Mouse (Mus musculus) C2C12 (cell line): Measurements from ENCODE around the gene Tmprss7. TPM values are rescaled to one million over a fixed set of nuclear protein-coding genes. Genes with fewer than 3 reads are reported as not detected.

Experiments
- H3K27me3 ChIP-seq: one replicate; pipeline ENCODE4 v1.6.1; 2011; ENCODE audit not compliant: control insufficient read depth, insufficient read depth, insufficient read length
- H3K36me3 ChIP-seq: one replicate; pipeline ENCODE4 v1.6.1; 2011; ENCODE audit not compliant: control insufficient read depth, insufficient read depth
- H3K4me3 ChIP-seq: one replicate; pipeline ENCODE4 v1.5.1; 2011; ENCODE audit warnings: mild to moderate bottlenecking, control low read depth; ENCODE audit not compliant: poor library complexity, insufficient read depth, severe bottlenecking
- H3K79me2 ChIP-seq: one replicate; pipeline ENCODE4 v1.6.1; 2011; ENCODE audit not compliant: control insufficient read depth, insufficient read depth
- H3K79me3 ChIP-seq: one replicate; pipeline ENCODE4 v1.6.1; 2011; ENCODE audit warnings: low read depth, control low read depth
- H3ac ChIP-seq: one replicate; pipeline ENCODE3; 2011; ENCODE audit warnings: low read depth; ENCODE audit not compliant: control insufficient read depth, insufficient read length
- CEBPB ChIP-seq: IDR thresholded peaks from one replicate; pipeline ENCODE4 v1.6.1; 2011; ENCODE audit warnings: low read depth, mild to moderate bottlenecking, control low read depth, moderate library complexity
- CTCF ChIP-seq: IDR thresholded peaks from one replicate; pipeline ENCODE4 v1.5.1; 2011; ENCODE audit not compliant: control insufficient read depth, insufficient read depth, insufficient read length
- FOSL1 ChIP-seq: IDR thresholded peaks from one replicate; pipeline ENCODE4 v1.8.0; 2011; ENCODE audit warnings: mild to moderate bottlenecking, low read length; ENCODE audit not compliant: poor library complexity, insufficient read depth, severe bottlenecking
- MAX ChIP-seq: IDR thresholded peaks from one replicate; pipeline ENCODE4 v1.6.1; 2011; ENCODE audit warnings: mild to moderate bottlenecking, control low read depth
- MYOD1 ChIP-seq: IDR thresholded peaks from one replicate; pipeline ENCODE4 v1.6.1; 2011; ENCODE audit warnings: low read depth; ENCODE audit not compliant: control insufficient read depth, insufficient read length
- MYOG ChIP-seq: IDR thresholded peaks from one replicate; pipeline ENCODE4 v1.6.1; 2011; ENCODE audit not compliant: control insufficient read depth, insufficient read length; ENCODE audit errors: extremely low read depth
- USF1 ChIP-seq: IDR thresholded peaks from one replicate; pipeline ENCODE4 v1.6.1; 2011; ENCODE audit warnings: low read depth, mild to moderate bottlenecking, control low read depth, moderate library complexity
- polyA plus RNA-seq: library from polyadenylated mRNA; unstranded; fragments of >200 nt; fragmentation: generic; extraction: Trizol; gene quantifications from one replicate; pipeline ENCODE4 v1.2.1, GENCODE M21; 2012; ENCODE audit warnings: missing spikeins

Gene Tmprss7
- polyA plus RNA-seq, 1 experiment: not detected

DNA sequence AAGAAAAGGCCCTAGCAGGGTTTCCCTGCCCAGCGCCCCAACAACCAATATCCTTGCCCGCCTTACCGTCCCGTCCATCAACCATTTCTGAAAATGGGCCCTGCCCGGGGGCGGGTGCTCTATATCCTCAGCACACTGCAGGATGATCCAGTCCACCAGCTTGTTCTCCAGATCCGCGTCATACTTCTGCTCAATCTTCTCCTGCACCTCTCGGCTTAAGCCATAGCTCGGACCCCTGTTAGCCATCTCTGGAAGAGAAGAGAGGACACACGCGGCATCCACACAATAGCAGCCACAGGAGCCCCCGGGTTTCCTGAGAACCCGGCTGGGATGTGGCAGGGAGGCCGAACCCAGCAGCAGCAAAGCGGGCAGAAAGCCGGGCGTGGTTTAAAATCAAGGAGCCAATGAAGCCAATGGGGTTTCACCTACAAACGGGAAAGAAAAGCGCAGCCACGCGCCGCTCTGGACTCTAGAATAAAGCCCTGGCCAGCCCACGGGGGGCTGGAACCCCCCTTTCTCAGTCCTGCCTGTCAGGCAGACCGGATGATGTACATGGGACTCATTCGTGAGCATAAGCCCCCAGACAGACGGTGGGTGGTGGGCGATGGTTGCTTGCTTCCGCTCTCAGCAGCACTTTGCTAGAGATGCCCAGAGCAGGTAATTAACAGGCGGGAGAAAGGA lies 30.7 kb upstream of the Tmprss7 start, which contains the start of gene Tagln3:
Gene Tagln3 (minus strand): TSS at position 548 of the 681 bp plus-strand sequence.
- no peak within 1 kb of the TSS for H3ac ChIP-seq

GRCm38 (mm10) chr16:45723172-45723901 lies 29.9 kb upstream of the Tmprss7 start:
- Histone ChIP-seq H3K79me3 (no peaks in the 10 kb centered on the region), H3K27me3 (no peaks in the 10 kb centered on the region), H3K36me3 (no peaks in the 10 kb centered on the region), H3ac (no peak overlapping the region), H3K4me3 (no peak overlapping the region), H3K79me2 (no peaks in the 10 kb centered on the region)
- TF ChIP-seq CTCF (no peak), CEBPB (no peak), MYOG (no peak), FOSL1 (no peak), USF1 (no peak), MYOD1 (no peak)

More for the DNA sequence above, 30.7 kb upstream of the Tmprss7 start, which contains the start of gene Tagln3:
- no peak for TF ChIP-seq FOSL1
- TF ChIP-seq USF1: no peak
- TF ChIP-seq CTCF: no peak
- no peak for TF ChIP-seq MYOD1
- TF ChIP-seq MYOG: no peak
- TF ChIP-seq CEBPB: no peak
- TF ChIP-seq MAX: no peak
- Histone ChIP-seq H3K36me3 (no peaks in the 10 kb centered on the region), H3K4me3 (no peak within 1 kb of the TSS), H3K27me3 (no peaks in the 10 kb centered on the region), H3K79me2 (no peaks in the 10 kb centered on the region), H3K79me3 (no peaks in the 10 kb centered on the region)

DNA sequence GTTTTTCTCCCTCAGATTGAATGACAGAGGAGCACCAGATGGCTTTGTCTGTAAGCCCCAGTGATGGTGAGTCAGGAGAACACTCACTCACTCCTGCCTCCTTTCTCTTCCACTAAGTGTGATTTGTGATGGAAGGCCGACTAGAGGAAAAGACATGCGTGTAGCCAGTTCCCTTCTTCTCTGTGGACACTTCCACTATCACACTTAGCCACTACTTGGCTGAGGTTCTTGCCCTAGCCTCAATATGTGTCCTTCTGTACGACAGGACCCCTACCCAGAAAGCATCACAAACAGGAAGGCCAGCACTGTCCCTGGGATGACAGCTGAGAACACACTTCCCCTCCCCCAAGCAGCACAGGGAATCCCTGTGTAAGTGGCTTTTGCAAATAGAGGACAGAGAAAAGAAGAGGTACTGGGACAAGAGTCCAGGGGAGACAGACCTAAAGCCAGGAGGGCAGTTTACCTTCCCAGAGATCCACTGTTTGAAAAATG lies 29.0 kb upstream of the Tmprss7 start:
- Histone ChIP-seq H3K79me2 (no peaks in the 10 kb centered on the region), H3ac (no peak overlapping the region), H3K27me3 (no peaks in the 10 kb centered on the region), H3K4me3 (no peak overlapping the region), H3K79me3 (no peaks in the 10 kb centered on the region), H3K36me3 (no peaks in the 10 kb centered on the region)
- TF ChIP-seq FOSL1 (no peak), CTCF (no peak)

GRCm38 (mm10) chr16:45720022-45720630 lies 26.7 kb upstream of the Tmprss7 start:
- Histone ChIP-seq H3K79me2 (no peaks in the 10 kb centered on the region), H3K36me3 (no peaks in the 10 kb centered on the region), H3K79me3 (no peaks in the 10 kb centered on the region), H3K27me3 (no peaks in the 10 kb centered on the region), H3ac (no peak overlapping the region), H3K4me3 (no peak overlapping the region)
- no peak for TF ChIP-seq USF1
- no peak for TF ChIP-seq MYOD1
- TF ChIP-seq FOSL1: no peak
- no peak for TF ChIP-seq CTCF
- no peak for TF ChIP-seq MYOG
- TF ChIP-seq MAX: no peak
- TF ChIP-seq CEBPB: no peak

DNA sequence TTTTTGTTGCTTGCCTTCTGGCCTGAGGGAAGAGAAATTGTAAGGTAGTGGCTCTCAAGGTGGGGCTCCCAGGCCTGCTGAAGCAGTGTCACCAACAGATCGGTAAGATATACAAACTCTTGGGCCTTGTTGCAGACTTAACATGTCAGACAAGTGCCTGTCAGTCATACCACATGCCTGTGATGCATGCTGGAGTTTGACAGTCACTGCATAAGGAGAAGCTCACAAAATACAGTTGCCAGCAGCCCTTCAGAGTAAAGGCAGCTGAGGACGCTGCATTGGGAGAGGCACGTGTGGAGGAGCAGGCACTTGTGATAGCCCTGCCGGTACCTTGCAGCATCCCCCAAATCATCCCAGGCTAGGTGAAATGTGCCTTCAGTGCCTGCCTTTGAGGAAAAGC lies 24.8 kb upstream of the Tmprss7 start:
- Histone ChIP-seq H3K27me3 (no peaks in the 10 kb centered on the region), H3K79me3 (no peaks in the 10 kb centered on the region), H3K36me3 (no peaks in the 10 kb centered on the region), H3ac (no peak overlapping the region), H3K4me3 (no peak overlapping the region), H3K79me2 (no peaks in the 10 kb centered on the region)
- TF ChIP-seq MAX (no peak), CEBPB (no peak), MYOD1 (no peak), USF1 (no peak), MYOG (no peak), FOSL1 (no peak), CTCF (no peak)
